Mouse (Mus musculus): ENCODE measurements at regions not wholly inside any gene's neighbourhood (a gene's known extent, or its start where the extent isn't known, plus 50 kb on each side); places are given as distances from the start of the nearest gene placed in this dataset.

DNA sequence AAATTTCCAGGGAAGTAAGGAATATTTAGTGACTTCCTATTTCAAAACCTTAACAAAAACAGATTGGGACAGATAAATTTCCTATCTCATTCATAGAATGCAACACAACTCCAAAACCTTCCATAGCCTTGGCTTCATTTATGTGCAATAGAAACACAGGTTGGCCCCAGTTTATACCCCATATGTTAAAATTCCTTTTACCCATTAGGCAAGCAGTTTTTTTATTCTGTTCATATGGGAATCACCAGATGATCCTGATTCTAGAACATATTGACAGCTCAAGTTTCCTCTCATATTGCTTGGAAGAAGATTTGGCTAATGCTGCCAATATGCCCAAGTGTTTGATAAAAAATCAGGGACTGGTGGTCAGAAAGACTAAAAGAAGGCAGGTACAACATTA, 71.8 kb upstream of the Sgo1 start:
- TF ChIP-seq GATA1 (IDR thresholded peaks at IDR 0.05; ENCODE audit: borderline replicate concordance, low read length) (no peak), FLI1 (IDR thresholded peaks at IDR 0.05; ENCODE audit: low read length) (no peak)
